29 mouse cellular contexts compared by ENCODE assay signal in the genomic region with DNA sequence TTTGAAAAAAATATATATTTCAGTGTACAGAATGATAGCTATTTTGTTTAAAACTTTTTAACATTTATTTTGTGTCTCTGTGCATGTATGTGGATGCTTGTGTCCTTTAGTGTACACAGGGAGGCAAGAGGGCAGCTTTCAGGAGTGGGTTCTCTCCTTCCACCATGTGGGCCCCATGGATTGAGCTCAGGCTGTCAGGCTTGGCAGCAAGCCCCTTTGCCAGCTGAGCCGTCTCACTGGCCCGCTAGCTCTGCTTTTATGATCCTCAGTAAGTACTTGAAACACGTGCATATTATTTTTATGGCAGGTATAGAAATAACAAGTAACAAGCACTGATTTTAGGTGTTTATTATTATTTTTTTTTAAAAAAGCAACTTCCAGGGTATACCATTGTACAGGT. TPM values are rescaled to one million over a fixed set of nuclear protein-coding genes. Genes with fewer than 3 reads are reported as not detected.
A peak's percentile ranks its signal among the peaks of the same experiment; 100 is the strongest.
DNase-seq lines count a peak whose midpoint lies in the region; ATAC-seq and TF ChIP-seq lines count a peak whose summit lies in the region.
"Had no signal": no experiment of that assay in that cellular context is flagged by ENCODE, and none has a peak within 500 bp of the region (broad histone marks: within the 10 kb centered on the region; RNA-seq: fewer than 3 reads in every experiment).

No protein-coding gene starts in this region.

- no peak for TF ChIP-seq POLR2A in testis, adult 2 months (IDR thresholded peaks at IDR 0.05; ENCODE audit: control insufficient read depth, low read depth, low read length)

- intact Hi-C loops in left cerebral cortex, adult 2 months (cut with DNase I): no loop called here

- 71% methylated on average over 3 of the region's 3 CpGs for WGBS in forebrain, embryonic 14.5 days
- WGBS in forebrain, embryonic 10.5 days: 95% methylated on average over 3 of the region's 3 CpGs

- no peak for TF ChIP-seq CTCF in left cerebral cortex, adult 2 months (IDR thresholded peaks at IDR 0.05)
- TF ChIP-seq CTCF in testis, adult 2 months (IDR thresholded peaks at IDR 0.05; ENCODE audit: control insufficient read depth, insufficient read depth, insufficient replicate concordance, low read depth, low read length): no peak

- no peak overlapping the region for H3K4me3 ChIP-seq in forebrain, embryonic 14.5 days (ENCODE audit: low read depth, low read length)
- no peak overlapping the region for H3K4me3 ChIP-seq in forebrain, embryonic 10.5 days
- no peak overlapping the region for H3K4me3 ChIP-seq in left cerebral cortex, adult 2 months
- H3K4me3 ChIP-seq in testis, adult 2 months (ENCODE audit: control insufficient read depth, low read depth, low read length): peak overlapping the region; percentile 47
- H3K4me3 ChIP-seq: embryonic facial prominence, embryonic 13.5 days; embryonic facial prominence, embryonic 15.5 days; erythroblast, embryonic 14.5 days; forebrain, embryonic 13.5 days had no signal

- no peak overlapping the region for H3K9ac ChIP-seq in forebrain, embryonic 14.5 days (ENCODE audit: low read length)
- H3K9ac ChIP-seq: embryonic facial prominence, embryonic 13.5 days; embryonic facial prominence, embryonic 15.5 days; forebrain, embryonic 13.5 days had no signal

- H3K27me3 ChIP-seq in forebrain, embryonic 14.5 days (replicated peaks; ENCODE audit: control insufficient read depth, insufficient read depth, low read length): no peaks in the 10 kb centered on the region
- H3K27me3 ChIP-seq in forebrain, embryonic 10.5 days (ENCODE audit: poor library complexity, severe bottlenecking): no peaks in the 10 kb centered on the region
- no peaks in the 10 kb centered on the region for H3K27me3 ChIP-seq in testis, adult 2 months (ENCODE audit: control insufficient read depth, insufficient read depth, low read length)
- H3K27me3 ChIP-seq: CH12.LX; embryonic facial prominence, embryonic 13.5 days; embryonic facial prominence, embryonic 15.5 days; forebrain, embryonic 13.5 days; Patski had no signal

- H3K36me3 ChIP-seq in forebrain, embryonic 14.5 days (ENCODE audit: control insufficient read depth, insufficient read depth, low read length): no peaks in the 10 kb centered on the region
- H3K36me3 ChIP-seq in forebrain, embryonic 10.5 days (replicated peaks): peaks cover 20% of the 10 kb centered on the region
- no peaks in the 10 kb centered on the region for H3K36me3 ChIP-seq in testis, adult 2 months (ENCODE audit: control insufficient read depth, insufficient read depth, low read length)
- H3K36me3 ChIP-seq: G1E had no signal

- H3K27ac ChIP-seq in forebrain, embryonic 14.5 days (ENCODE audit: low read depth, low read length): no peak overlapping the region
- H3K27ac ChIP-seq in forebrain, embryonic 10.5 days: no peak overlapping the region
- peak overlapping the region; percentile 79 for H3K27ac ChIP-seq in left cerebral cortex, adult 2 months
- no peak overlapping the region for H3K27ac ChIP-seq in testis, adult 2 months (ENCODE audit: control insufficient read depth, insufficient read depth, low read depth, low read length)
- H3K27ac ChIP-seq: embryonic facial prominence, embryonic 13.5 days; embryonic facial prominence, embryonic 15.5 days; forebrain, embryonic 13.5 days had no signal

- ATAC-seq in forebrain, embryonic 14.5 days: no peak
- ATAC-seq: activated CD4-positive, CD25-positive, alpha-beta regulatory T cell, adult 4 months; CD4-positive, CD25-positive, alpha-beta regulatory T cell, adult 4 months; forebrain, embryonic 13.5 days; forebrain, embryonic 16.5 days; Patski had no signal

- H3K9me3 ChIP-seq in forebrain, embryonic 14.5 days (replicated peaks; ENCODE audit: control insufficient read depth, low read length): no peaks in the 10 kb centered on the region
- peaks cover 4% of the 10 kb centered on the region; the same call in 1 of the 2 replicates for H3K9me3 ChIP-seq in forebrain, embryonic 10.5 days
- H3K9me3 ChIP-seq: embryonic facial prominence, embryonic 13.5 days; embryonic facial prominence, embryonic 15.5 days; forebrain, embryonic 13.5 days had no signal

- H3K4me1 ChIP-seq in forebrain, embryonic 14.5 days (ENCODE audit: control insufficient read depth, insufficient read depth, low read length): no peaks in the 10 kb centered on the region
- H3K4me1 ChIP-seq in forebrain, embryonic 10.5 days: peaks cover 6% of the 10 kb centered on the region
- no peaks in the 10 kb centered on the region for H3K4me1 ChIP-seq in testis, adult 2 months (ENCODE audit: control insufficient read depth, insufficient read depth, low read length)
- H3K4me1 ChIP-seq: embryonic facial prominence, embryonic 13.5 days; forebrain, embryonic 13.5 days had no signal

- H3K4me2 ChIP-seq in forebrain, embryonic 14.5 days (ENCODE audit: low read length): no peak overlapping the region
- H3K4me2 ChIP-seq: embryonic facial prominence, embryonic 13.5 days; embryonic facial prominence, embryonic 15.5 days; forebrain, embryonic 13.5 days had no signal

- peak; percentile 78 to 84 for DNase-seq in cerebellum, postnatal 10 days
- no peak for DNase-seq in cerebellum, adult 11 months
- peak; percentile 20 for DNase-seq in forebrain, embryonic 14.5 days (ENCODE audit: low spot score)
- DNase-seq in forebrain, embryonic 10.5 days (ENCODE audit: extremely low spot score, low spot score): no peak
- DNase-seq in left cerebral cortex, adult 2 months (ENCODE audit: extremely low spot score in 1 of 2, low spot score in 2 of 2): no peak
- no peak for DNase-seq in left cerebral cortex, adult 9 months (ENCODE audit: low spot score in 2 of 2)
- no peak for DNase-seq in testis, postnatal 10 days (ENCODE audit: low spot score)
- DNase-seq: adrenal gland, adult 8-10 months; adrenal gland, postnatal 14 days; adrenal gland, postnatal 36 days; B cell, adult 2 months; cerebellum, adult 11-12 months; cerebellum, adult 2 months; cerebellum, adult 9-11 months; cerebellum, postnatal 36 days; embryo, embryonic 11 days had no signal

RNA-seq across cellular contexts. Expression of a gene that starts 29.0 kb away (rescaled TPM):
- not detected in 2 replicates for polyA plus RNA-seq in forebrain, embryonic 14.5 days (2014; fragmentation: Nextera tagmentation; extraction: Ambion mirVana)
- 0.09 and 0.19 TPM in 2 replicates for polyA plus RNA-seq in forebrain, embryonic 10.5 days (2016; fragmentation: Nextera tagmentation; extraction: Ambion mirVana)
- not detected for total RNA-seq in left cerebral cortex, adult 2 months (2021)
- 3.9 and 5.0 TPM in 2 replicates for polyA plus RNA-seq in testis, adult 2 months (2012; rRNA removed)
- total RNA-seq: adrenal gland, adult 18-20 months; adrenal gland, postnatal 14 days; adrenal gland, postnatal 36 days; common myeloid progenitor, adult 5-6 weeks had no signal
- polyA plus RNA-seq: CD4-positive, CD25-positive, alpha-beta regulatory T cell, adult 4 months; erythroblast, embryonic 14.5 days; Patski had no signal

Comparison
In these comparisons a context has a peak if more than half of its experiments do, and no peak if none do; other contexts are left out.
1. DNase-seq: peak in cerebellum, postnatal 10 days (2 of 2) and forebrain, embryonic 14.5 days (single experiment); none in cerebellum, adult 11 months (single experiment), forebrain, embryonic 10.5 days (single experiment), left cerebral cortex, adult 2 months (0 of 2), left cerebral cortex, adult 9 months (0 of 2) and testis, postnatal 10 days (single experiment).